Mouse (Mus musculus) adipocyte (in vitro differentiated cells): Measurements from ENCODE around the gene Jakmip3.

Source experiments
- DNase-seq: peaks from one replicate; pipeline ENCODE4 v3.0.0-alpha.2; 2016; ENCODE audit warnings: low spot score

Jakmip3 gene

GRCm38 (mm10) chr7:139063406-139063805, 122.9 kb downstream of the Jakmip3 start:
- DNase-seq, result peak; percentile 18

DNA sequence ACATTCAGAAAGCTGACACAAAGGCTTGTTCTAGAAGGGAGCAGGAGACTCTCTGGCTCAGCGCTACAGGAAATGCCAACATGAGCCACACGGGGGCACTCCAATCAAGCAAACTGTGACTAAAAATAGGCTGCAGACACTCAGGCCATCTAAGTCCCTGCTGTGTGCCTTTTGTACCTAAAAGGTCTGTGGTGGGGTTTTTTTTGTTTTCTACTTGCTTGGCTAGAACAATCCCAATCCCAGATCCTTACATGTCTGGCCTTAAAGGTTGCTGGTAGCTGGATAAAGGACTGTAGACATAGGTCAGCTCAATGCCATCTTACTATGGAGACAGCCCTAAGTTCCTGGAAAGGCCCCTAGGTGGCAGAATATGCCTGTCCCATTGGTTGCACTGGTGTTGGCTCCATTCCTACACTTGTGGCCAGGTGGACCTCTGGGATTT, 127.7 kb downstream of the Jakmip3 start:
- DNase-seq, result peak; percentile 86

DNA sequence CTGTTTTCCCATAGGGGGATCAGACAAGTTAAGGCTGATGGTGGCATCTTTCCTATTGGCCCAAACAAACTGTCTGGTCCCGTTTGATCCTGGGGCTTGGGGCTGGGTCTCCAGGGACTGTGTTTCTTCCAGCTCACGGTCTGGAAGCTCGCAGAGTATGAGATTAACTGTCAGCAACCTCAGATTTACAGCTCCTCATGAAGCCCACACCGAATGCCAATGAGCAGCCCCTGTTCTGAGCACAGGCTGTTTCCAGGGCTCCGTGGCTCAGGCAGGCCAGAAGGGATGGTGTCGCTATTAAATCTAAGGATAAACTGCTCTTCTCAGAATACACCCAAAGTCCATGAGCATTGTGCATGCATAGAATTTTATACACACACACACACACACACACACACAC, 133.7 kb downstream of the Jakmip3 start:
- no peak for DNase-seq

DNA sequence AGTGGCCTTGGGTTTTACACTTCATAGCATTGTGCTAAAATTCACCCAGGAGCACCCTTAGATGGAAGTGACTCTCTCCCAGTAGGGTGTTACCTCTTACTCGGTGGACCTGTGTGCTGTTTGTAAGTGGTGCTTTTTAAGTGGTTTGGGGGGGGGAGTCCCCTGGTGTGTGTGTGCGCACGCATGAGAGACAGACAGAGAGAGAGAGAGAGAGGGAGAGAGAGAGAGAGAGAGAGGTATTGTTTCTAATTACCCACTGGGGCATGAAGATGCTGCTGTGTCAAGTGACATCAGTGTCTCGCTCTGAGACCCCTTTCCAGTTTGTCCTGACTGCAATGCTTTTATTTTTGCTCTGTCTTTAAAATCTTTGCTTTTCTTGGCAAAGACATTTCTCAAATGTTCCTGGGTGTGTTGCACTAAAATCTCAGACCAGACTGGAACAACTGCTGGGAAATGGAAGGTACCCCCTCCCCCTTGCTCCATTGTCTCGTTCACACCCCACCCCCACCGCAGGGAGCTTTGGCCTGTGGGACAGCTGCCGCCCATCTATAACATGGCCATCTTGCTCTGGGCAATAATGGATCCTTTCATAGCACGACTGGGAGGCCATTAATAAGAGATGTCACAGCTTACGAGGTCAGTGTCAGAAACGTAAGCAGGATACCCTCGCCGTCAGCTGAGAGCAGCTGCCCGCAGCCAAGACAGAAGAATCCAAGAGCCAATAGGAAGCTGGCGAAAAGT, 134.7 kb downstream of the Jakmip3 start:
- no peak for DNase-seq

DNA sequence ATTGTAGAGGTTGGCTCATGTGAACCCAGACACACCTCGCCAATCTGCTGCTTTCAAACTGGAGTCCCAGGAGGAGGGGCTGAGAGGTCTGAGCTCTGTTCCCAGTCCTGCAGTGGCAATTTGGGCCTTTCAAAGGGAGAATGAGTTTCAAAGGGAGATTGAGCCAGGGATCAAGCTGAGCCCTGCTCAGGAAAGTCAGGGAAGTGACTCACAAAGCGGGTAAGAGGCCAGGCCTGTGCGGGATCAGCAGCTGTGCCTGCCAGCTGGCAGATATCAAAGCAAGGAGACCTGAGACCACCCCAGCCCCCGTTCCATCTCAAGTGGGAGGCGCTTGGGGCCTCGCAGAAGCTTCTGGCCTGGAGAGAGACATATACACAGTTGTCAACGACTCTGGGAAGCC, 136.8 kb downstream of the Jakmip3 start:
- DNase-seq, result no peak

GRCm38 (mm10) chr7:139078181-139078580, 137.7 kb downstream of the Jakmip3 start:
- DNase-seq, result no peak

- DNase-seq, result no peak
Measured at GRCm38 (mm10) chr7:139079141-139079540, 138.6 kb downstream of the Jakmip3 start.

DNA sequence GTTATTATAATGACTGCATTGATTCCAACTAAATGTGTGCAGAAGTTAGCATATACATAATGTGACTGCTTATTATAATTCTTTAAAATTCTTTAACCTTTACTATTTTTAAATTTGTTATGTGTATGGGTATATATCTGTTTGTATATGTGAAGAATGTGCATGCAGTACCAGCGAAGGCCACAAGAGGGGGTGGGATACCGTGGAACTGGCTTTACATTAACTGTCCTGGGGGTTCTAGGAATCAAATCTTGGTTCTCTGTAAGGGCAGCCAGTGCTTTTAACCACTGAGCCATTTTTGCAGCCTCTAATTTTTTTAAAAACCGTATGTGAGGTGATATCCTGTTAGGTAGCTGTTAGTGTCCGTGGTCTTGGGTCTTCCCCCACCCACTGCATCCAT, 140.2 kb downstream of the Jakmip3 start:
- DNase-seq, result no peak

- no peak for DNase-seq
Measured at GRCm38 (mm10) chr7:139081158-139081557, 140.6 kb downstream of the Jakmip3 start.

- no peak for DNase-seq
Measured at GRCm38 (mm10) chr7:139082281-139082680, 141.8 kb downstream of the Jakmip3 start.

GRCm38 (mm10) chr7:139084316-139084715, 143.8 kb downstream of the Jakmip3 start:
- DNase-seq, result no peak

GRCm38 (mm10) chr7:139085629-139086194, 145.2 kb downstream of the Jakmip3 start, which contains the start of gene Dpysl4:
Gene Dpysl4 (plus strand): TSS chr7:139086001.
- DNase-seq, result no peak

DNA sequence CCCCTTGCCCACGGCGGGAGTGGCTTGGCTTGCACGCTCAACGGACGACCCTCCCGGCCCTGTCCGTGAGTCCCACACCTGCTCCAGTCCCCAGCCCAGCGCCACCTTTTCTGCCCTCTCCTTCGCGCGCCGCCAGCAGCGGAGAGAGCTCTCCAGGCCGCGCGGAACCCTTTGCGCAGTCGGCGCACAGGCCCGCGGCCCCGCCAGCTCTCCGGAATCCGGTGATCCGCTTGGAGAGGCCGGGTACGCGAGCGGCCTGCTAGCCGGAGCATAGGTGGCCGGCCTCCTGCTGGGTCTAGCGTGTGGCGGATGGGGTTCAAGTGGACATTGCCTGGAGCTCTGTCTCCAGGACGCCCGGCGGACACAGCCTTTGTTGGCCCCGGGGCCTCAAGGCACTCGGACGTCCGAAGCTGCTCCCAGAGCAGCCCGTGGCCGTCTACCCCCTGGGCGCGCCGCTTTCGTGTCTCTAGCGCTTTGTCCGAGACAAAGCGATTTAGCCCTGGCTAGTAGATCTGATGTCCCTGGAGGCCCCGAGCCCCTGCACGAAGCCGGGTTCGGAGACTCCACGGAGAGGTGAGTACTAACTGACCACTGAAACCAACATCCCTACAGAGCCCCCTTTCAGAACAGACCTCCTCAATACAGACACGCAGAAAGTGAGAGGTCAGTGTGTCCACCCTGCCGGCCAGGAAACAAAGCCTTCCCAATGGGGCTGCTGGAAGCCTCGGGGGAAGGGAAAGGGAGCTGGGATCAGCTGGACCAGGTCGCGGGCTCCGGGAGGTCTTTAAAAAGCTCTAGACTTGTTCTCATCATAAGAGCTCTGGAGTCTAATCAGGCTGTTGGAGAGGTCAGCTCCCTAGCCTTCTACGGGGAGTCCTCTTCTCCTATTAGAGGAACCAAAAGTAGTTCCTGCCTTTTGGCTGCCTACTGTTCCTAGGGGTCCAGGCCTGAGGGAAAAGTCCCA, 145.9 kb downstream of the Jakmip3 start:
- DNase-seq, result no peak

- peak; percentile 30 for DNase-seq
Measured at GRCm38 (mm10) chr7:139087801-139088200, 147.3 kb downstream of the Jakmip3 start.

- DNase-seq, result no peak
Measured at GRCm38 (mm10) chr7:139089892-139090874, 149.7 kb downstream of the Jakmip3 start.

DNA sequence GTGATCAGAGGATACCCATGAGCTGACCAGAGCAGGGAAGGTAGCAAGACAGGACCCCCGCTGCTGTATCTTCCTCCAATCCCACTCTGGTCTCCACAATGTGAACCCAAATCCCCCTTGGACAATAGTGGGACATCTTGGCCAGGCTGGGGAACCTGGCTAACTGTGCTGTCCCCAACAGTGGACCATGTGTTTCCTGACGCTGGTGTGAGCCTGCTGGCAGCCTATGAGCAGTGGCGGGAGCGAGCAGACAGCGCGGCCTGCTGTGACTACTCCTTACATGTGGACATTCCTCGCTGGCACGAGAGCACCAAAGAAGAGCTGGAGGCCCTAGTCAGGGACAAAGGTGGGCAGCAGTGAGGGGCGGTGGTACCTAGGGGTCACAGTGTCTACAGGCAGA, 151.2 kb downstream of the Jakmip3 start:
- DNase-seq, result no peak

- DNase-seq, result no peak
Measured at GRCm38 (mm10) chr7:139092676-139093075, 152.1 kb downstream of the Jakmip3 start.

DNA sequence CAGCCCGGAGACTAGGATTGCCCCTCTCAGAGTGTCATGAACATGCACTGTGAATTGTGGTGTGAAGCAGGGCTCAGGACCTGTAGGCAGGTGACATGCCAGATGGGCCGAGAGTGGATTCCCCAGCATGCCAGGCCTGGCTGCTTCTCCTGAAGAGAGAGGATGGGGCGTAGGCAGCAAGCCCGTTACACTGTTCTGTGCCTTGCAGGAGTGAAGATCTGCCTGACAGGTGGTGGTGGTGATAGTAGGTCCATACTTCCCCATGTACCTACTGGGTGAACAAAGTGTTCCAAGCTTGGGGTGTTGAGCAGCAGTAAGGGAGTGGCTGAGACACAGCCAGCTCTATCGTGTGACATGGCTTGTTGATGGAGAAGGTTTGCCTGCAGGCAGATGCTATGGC, 152.6 kb downstream of the Jakmip3 start:
- no peak for DNase-seq

DNA sequence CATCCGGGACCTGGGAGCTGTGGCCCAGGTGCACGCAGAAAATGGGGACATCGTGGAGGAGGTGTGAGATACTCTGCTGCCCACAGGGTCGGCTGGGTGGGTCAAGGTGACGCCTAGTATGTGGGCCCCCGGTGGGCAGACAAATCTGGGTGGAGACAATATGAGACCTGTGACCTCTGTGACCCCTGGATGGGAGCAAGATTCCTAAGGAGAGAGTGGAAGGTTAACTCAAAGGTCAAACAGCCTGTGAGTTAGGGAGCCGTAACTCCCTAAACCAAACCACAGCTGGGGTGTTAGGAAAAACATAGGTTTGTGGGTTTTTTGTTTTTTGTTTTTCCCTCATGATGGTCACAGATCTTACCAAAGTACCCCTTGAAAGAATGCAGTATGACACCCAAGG, 153.3 kb downstream of the Jakmip3 start:
- no peak for DNase-seq

GRCm38 (mm10) chr7:139094761-139095160, 154.2 kb downstream of the Jakmip3 start:
- DNase-seq, result no peak

- no peak for DNase-seq
Measured at GRCm38 (mm10) chr7:139095282-139095681, 154.8 kb downstream of the Jakmip3 start.
